ENCODE assay signal across 8 mouse cellular contexts in the genomic region with DNA sequence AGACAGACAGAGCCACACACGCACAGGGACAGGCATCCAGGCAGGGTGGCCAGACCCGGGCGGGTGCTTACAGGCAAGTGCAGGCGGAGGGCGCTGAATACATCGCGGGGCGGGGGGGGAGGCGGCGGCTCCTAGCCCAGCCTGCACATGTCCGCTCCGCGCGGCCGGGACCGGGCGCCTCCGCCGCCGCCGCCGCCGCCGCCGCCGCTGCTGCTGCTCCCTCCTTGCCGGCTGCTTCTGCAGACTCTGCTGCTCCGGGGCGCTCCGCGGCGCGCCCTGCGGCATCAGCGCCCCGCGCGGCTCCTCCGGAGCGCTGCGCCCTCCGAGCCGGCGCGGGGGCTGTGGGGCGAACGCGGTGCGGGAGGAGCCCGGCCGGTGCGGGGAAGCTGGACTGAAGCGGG. TPM values are rescaled to one million over a fixed set of nuclear protein-coding genes. Genes with fewer than 3 reads are reported as not detected.
DNase-seq lines count a peak whose midpoint lies in the region; ATAC-seq and TF ChIP-seq lines count a peak whose summit lies in the region.

A gene (minus strand): TSS at position 230 of the 401 bp plus-strand sequence.

- under 1% methylated on average over 50 of the region's 53 CpGs for WGBS in embryonic facial prominence, embryonic 10.5 days
- WGBS in limb, embryonic 10.5 days = under 1% methylated on average over 52 of the region's 53 CpGs
- WGBS in neural tube, embryonic 12.5 days = under 1% methylated on average over 53 of the region's 53 CpGs

- H3K4me3 ChIP-seq in G1E (ENCODE audit: low read depth, low read length) = peak within 1 kb of the TSS; percentile 61; the same call in 1 of the 2 replicates
- H3K4me3 ChIP-seq in embryonic facial prominence, embryonic 10.5 days = peak within 1 kb of the TSS; percentile 70
- peak within 1 kb of the TSS; percentile 74 for H3K4me3 ChIP-seq in limb, embryonic 10.5 days
- peak within 1 kb of the TSS; percentile 63 for H3K4me3 ChIP-seq in neural tube, embryonic 12.5 days

- no peak for TF ChIP-seq CTCF in G1E (IDR thresholded peaks at IDR 0.05; ENCODE audit: low read depth, low read length)

- peaks cover 53% of the 10 kb centered on the region for H3K27me3 ChIP-seq in G1E (ENCODE audit: insufficient read depth, low read length)
- peaks cover 57% of the 10 kb centered on the region for H3K27me3 ChIP-seq in embryonic facial prominence, embryonic 10.5 days (replicated peaks; ENCODE audit: low read depth, poor library complexity, severe bottlenecking)
- H3K27me3 ChIP-seq in limb, embryonic 10.5 days (ENCODE audit: low read depth, poor library complexity, severe bottlenecking) = peaks cover 58% of the 10 kb centered on the region
- peaks cover 31% of the 10 kb centered on the region for H3K27me3 ChIP-seq in neural tube, embryonic 12.5 days (replicated peaks)

- intact Hi-C loops in heart, postnatal 14 days (cut with DNase I) = loop anchor here (2.0 to 5.0 kb wide), 4 partner anchors 50 to 520 kb away; no protein-coding TSS in a partner anchor

- DNase-seq in kidney, adult 9 months = peak; percentile 26
- DNase-seq in kidney, adult 18-20 months = no peak
- DNase-seq in G1E (ENCODE audit: low spot score) = no peak
- peak; percentile 68 for DNase-seq in embryonic facial prominence, embryonic 10.5 days (ENCODE audit: low spot score)
- DNase-seq in heart, postnatal 14 days = peak; percentile 48 to 56
- peak; percentile 77 for DNase-seq in limb, embryonic 10.5 days (ENCODE audit: low spot score)
- DNase-seq in frontal cortex, postnatal 14 days (ENCODE audit: low spot score in 2 of 2) = no peak

- peak within 1 kb of the TSS; percentile 77 for H3K27ac ChIP-seq in embryonic facial prominence, embryonic 10.5 days (replicated peaks)
- peak within 1 kb of the TSS; percentile 83 for H3K27ac ChIP-seq in limb, embryonic 10.5 days
- peak within 1 kb of the TSS; percentile 75; the same call in 1 of the 2 replicates for H3K27ac ChIP-seq in neural tube, embryonic 12.5 days

- peaks cover 31% of the 10 kb centered on the region for H3K36me3 ChIP-seq in G1E (replicated peaks)
- H3K36me3 ChIP-seq in embryonic facial prominence, embryonic 10.5 days (replicated peaks) = peaks cover 30% of the 10 kb centered on the region
- H3K36me3 ChIP-seq in limb, embryonic 10.5 days = peaks cover 29% of the 10 kb centered on the region
- H3K36me3 ChIP-seq in neural tube, embryonic 12.5 days = peaks cover 19% of the 10 kb centered on the region

- H3K9ac ChIP-seq in neural tube, embryonic 12.5 days = peak within 1 kb of the TSS; percentile 78

- peaks cover 35% of the 10 kb centered on the region for H3K4me1 ChIP-seq in G1E (ENCODE audit: insufficient read depth, low read depth, low read length)
- H3K4me1 ChIP-seq in embryonic facial prominence, embryonic 10.5 days = peaks cover 60% of the 10 kb centered on the region
- H3K4me1 ChIP-seq in limb, embryonic 10.5 days = peaks cover 47% of the 10 kb centered on the region
- peaks cover 29% of the 10 kb centered on the region for H3K4me1 ChIP-seq in neural tube, embryonic 12.5 days

- no peak for ATAC-seq in G1E (ENCODE audit: extremely low read depth, insufficient number of reproducible peaks, low FRiP score, poor library complexity, severe bottlenecking)
- ATAC-seq in neural tube, embryonic 12.5 days (ENCODE audit: low FRiP score, low read depth) = peak; percentile 50

- peak within 1 kb of the TSS; percentile 90 for H3K4me2 ChIP-seq in neural tube, embryonic 12.5 days (replicated peaks)

- H3K9me3 ChIP-seq in G1E (replicated peaks) = peaks cover 11% of the 10 kb centered on the region
- no peaks in the 10 kb centered on the region for H3K9me3 ChIP-seq in embryonic facial prominence, embryonic 10.5 days
- no peaks in the 10 kb centered on the region for H3K9me3 ChIP-seq in limb, embryonic 10.5 days (replicated peaks)
- no peaks in the 10 kb centered on the region for H3K9me3 ChIP-seq in neural tube, embryonic 12.5 days

RNA-seq across cellular contexts. Expression of the gene that starts here (rescaled TPM):
- total RNA-seq in G1E (2014; fragmentation: Nextera tagmentation) = not detected in 2 replicates
- not detected in 2 replicates for total RNA-seq in G1E (2017)
- not detected in 2 replicates for polyA plus RNA-seq in G1E (2012)
- polyA plus RNA-seq in embryonic facial prominence, embryonic 10.5 days (2016; fragmentation: Nextera tagmentation; extraction: Ambion mirVana) = 2.8 and 3.4 TPM in 2 replicates
- total RNA-seq in heart, postnatal 14 days (2021) = 1 to 10 TPM; 4.1 to 4.9 TPM
- polyA plus RNA-seq in limb, embryonic 10.5 days (2016; fragmentation: Nextera tagmentation; extraction: Ambion mirVana) = 1.7 and 5.7 TPM in 2 replicates
- polyA plus RNA-seq in neural tube, embryonic 12.5 days (2016; fragmentation: Nextera tagmentation; extraction: Ambion mirVana) = 9.2 and 12.9 TPM in 2 replicates

Comparison
In these comparisons a context has a peak if more than half of its experiments do, and no peak if none do; other contexts are left out.
1. RNA of the gene that starts here (total RNA-seq): 4.1 to 4.9 TPM in heart, postnatal 14 days; not detected in G1E; every median in the first group is over 4 times any median in the second.
2. DNase-seq: peak in kidney, adult 9 months (single experiment), embryonic facial prominence, embryonic 10.5 days (single experiment), heart, postnatal 14 days (2 of 2) and limb, embryonic 10.5 days (single experiment); none in kidney, adult 18-20 months (single experiment), G1E (single experiment) and frontal cortex, postnatal 14 days (0 of 2).
3. Peak in every context shown above with its lines, with median percentiles within 50 percentile points of each other: H3K4me3 ChIP-seq and H3K27ac ChIP-seq.